Mouse (Mus musculus) spleen, adult 18-20 months (tissue): ENCODE measurements around the gene 1810046K07Rik.

Experiments used
- DNase-seq, 2 experiments: peaks; one replicate each; pipeline ENCODE4 v3.0.0; 2022; ENCODE audit warnings: mixed read lengths in 2 of 2

Gene 1810046K07Rik

DNA sequence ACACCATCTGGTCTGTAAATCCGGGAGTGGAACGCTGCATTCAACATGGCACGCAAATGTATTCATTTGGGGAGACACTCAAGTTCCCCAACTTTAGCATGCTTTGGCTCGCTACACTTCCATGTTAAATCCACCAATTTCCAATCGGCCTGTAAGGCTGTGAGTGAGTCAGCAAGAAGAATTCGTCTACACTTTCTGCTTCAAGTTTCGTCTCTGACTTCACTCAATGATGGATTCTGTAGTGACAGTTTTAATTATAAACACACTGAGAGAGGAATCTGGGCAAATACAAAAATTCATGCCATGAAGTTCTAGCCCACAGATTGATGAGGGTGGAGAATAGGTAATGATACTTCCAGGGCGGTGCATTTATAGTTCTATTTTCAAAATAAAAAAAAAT lies 35.2 kb downstream of the 1810046K07Rik start:
- DNase-seq = no peak

DNA sequence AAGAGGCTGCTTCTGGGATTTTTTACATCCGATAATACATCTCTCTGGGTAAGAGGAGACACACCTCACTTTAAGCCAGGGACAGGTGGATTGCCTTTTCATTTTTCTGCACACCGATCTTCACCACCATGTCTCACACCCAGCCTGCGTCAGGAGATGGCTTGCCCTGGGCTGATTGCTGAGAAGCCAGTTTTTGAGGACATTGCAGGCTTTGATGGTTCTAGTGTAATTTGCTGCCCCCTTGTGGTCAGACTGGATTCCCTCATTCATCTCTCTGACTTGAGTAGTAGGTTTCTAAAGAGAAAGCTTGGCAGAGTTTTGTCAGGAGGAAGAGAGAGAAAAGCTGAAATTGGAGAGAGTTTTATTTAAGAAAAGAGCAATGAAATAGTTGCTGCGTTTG lies 36.0 kb downstream of the 1810046K07Rik start:
- peak; percentile 25 to 66 for DNase-seq

DNA sequence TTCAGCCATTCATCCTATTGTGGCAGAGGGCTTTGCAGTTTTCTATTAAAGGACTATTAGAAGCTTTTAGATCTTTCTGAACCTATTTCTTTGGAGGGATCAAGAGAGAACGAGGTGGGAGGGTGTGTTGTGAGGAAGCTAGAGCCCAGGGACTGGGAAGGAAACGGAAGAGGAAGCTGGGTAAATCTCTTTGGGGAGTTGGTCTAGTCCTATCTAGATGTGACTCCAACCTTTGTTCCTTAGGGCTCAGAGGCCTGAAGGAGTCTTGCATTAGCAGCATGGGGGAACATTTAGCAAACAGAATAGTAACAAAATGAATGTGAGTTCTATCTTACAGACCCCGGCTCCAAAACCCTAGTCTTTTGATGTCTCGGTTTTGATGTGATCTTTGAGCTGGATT lies 37.7 kb downstream of the 1810046K07Rik start:
- DNase-seq = no peak

DNA sequence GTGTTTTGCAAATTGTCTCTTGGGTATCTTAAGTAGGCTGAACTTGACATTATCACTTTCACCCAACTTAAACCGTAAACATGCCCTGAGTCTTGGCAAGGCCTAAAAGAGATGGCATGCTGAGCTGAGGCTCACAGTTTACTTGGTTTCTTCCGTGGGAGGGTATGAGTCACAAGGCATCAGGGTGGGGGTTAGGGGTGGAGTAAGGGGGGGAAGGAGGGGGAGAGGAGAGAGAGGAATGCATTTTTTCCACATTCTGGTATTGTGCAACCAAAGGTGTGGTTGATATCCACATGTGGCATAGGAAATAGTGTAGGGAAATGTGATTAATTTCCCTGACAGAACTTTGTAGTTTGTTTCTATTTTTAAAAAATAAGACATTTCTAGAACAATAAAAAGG lies 42.6 kb downstream of the 1810046K07Rik start:
- no peak for DNase-seq

DNA sequence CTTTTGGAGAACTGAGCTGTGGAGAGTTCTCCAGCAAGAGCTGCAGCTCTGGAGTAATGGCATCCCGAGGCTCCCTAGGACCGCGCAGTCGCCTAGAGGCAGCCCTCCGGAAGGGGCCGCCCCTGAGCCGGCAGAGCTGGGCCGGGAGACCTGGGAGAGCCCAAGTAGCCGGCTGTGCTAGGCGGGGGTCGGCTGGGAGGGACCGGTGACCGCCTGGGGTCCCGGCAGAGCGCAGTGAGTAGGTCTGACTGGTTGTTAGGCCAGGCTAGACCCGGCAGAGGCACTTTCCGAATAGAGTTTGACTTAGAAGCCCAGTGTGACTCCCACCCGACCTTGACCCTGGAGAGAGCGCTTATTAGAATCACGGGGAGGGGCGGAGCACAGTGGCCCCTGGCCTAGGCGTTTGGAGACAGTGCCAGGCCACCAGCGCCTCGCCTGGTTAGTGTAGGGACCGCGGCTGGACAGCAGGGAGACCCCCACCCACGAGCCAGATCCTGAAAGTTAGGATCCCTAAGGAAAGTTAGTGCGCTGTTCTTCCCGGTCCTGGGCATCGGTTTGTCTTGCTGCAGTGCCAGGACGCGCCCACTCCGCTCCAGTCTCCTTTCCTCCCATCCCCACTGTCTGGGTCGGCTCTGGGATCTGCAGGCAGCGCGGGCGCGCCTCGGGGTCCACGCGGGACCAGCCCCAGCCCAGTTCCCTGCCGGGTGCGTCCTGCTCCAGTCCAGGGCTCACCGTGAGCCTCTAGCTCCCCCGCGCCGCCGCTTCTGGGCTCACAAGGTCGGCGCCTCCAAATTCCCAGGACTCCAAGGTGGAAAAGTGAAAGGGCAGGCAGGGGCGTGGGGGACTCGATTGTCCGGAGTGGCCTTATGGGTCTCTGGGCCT lies 50.0 kb downstream of the 1810046K07Rik start, which contains the start of gene Colca2:
Gene Colca2, minus strand, starts transcription at position 70 of the 882 bp plus-strand sequence.
- peak; percentile 37 to 50 for DNase-seq

DNA sequence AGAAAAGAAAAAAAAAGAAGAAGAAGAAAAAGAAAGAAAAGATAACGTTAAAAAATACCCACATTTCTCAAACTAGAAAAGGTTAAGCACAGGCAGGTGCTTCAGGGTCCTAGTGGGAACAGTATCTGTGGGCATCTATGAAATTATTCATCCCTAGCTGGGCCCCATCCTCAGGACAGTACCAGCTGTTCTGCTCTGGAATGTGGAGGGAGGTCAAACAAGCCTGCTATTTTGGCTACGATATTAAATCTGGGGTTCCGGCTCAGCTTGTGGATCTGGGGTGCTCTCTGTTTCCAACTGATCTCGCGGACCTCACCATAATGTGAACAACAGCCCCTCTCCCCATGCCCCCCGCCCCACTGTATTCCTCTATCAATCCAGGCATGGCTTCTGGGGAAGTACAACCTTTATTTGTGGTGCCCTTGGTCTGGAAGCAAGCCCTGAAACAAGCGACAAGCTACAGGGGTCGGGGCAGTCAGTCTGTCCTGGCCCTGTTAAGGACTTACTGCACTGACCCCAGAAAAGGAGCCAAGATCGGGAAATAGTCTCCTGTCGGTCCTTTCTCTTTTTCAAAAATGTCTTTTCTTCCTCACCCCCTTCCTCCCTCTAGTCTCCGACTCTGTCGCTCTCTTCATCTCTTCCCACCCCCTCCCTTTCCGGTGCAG lies 50.8 kb downstream of the 1810046K07Rik start:
- no peak for DNase-seq

DNA sequence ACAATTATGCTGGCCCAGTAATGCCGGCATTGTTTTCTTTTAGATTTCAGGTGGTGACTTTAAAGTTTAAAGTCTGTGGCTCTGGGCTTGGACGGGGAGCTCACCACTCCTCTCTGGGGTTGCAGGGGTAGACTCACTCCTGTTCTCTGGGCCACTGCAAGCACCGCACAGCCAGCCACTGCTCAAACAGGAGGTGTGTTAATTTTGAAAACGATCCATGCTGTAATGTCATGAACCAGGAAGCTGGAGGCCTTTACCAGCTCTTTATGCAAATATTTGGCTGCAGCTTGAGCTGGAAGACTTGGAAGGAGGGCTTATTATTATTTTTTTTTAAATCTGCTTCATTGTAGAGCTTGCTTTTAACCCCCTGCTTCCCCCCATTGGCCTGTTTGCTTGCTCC lies 54.0 kb downstream of the 1810046K07Rik start:
- no peak for DNase-seq

DNA sequence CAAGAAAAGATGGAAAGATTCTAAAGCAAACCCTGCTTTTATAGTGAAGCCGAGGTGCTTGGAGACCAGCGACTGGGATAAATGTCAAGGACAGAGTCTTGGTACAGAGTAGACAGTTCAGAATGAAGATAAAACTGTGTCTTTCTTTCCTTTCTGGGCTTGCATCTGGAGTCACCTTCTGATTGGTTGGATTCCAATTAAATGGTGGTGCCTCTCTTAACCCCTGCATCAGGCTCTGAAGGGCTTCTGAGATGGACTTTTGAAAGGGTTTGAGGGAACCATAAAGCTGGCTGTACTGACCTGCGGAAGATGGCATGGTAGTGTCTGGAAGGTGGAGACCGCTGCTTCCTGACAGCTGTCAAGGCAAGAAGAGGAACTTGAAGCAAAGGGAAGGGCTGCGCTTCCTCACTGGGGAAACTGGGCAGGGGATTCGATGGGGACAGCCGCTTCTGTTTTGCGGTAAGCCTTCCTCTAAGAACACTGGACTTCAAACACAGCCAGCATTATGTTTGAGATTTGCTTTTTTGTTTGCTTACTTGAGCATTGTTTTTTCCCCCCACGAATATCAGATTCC lies 55.0 kb downstream of the 1810046K07Rik start:
- DNase-seq = no peak

DNA sequence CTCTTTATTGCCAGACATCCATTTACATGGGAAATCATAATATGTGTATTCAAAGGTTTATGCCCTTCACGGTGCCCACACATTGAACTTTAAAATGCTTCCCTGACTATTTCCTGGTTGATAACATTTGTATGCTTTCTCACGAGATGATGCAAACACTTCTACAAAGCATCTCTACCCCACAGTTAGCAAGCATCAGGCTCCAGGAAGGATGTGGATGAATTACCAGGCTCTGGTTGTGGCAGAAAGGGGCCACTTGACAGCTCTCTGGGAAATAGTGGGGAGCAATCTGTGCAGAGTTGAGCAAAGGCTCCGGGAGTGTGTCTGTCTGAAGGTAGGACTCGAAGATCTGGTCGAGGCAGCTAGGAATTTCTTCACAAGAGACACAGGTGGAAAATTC lies 56.6 kb downstream of the 1810046K07Rik start:
- DNase-seq = no peak

DNA sequence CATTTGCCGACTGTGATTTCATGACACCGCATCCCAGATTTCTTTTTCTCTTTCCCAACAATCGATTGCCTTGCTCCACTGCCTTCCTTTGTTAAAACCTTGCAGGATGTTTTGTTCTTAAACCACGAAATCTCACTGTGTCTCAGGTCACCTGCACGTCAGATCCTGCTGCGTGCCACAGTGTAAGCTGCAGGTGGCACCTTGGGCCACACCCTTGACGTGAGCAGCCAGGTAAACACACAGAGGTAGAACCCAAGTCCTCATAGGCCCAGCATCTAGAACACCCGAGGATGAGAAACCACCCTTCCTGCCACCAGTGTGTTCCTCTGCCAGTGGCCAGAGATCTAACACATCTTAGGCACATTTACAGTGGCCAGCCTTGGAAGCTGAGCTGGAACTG lies 57.6 kb downstream of the 1810046K07Rik start:
- DNase-seq = no peak

DNA sequence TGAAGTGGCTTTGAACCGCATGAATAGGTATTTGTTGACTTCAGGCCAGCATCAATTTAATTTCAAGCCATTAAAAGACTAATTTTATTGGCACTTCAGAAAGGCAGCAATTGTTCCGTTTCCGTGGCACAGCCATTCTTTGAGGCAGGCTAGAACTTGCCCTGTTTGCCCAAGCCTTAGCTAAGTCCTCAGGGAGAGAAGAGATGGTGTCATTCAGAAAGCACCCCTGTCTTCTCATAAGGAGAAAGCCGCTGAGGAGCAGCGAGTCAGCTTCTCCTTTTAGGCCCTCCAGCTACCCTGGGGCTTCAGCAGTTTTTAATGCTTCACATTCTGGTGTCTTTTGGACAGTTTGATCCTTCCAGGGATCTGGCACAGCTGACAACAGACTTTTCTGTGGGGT lies 59.9 kb downstream of the 1810046K07Rik start:
- DNase-seq = no peak

DNA sequence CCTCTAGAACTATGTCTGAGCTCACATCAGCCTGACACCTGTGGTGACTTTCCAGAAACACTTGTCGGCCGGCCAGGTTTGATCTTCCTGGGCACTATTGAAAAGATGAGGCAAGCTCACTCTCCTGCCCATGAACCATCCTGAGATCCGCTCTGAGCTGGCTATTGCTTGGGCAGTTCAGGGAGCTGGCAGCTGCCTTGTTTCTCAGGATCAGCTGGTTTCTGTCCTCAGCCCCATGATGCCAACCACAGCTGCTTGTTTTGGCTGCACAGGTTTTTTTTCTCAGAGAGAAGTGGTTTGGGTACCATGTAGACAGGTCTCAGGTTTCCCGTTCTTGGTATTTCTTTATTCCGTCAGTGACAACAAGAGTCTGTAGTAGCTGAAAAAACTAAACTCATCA lies 70.3 kb downstream of the 1810046K07Rik start:
- no peak for DNase-seq

DNA sequence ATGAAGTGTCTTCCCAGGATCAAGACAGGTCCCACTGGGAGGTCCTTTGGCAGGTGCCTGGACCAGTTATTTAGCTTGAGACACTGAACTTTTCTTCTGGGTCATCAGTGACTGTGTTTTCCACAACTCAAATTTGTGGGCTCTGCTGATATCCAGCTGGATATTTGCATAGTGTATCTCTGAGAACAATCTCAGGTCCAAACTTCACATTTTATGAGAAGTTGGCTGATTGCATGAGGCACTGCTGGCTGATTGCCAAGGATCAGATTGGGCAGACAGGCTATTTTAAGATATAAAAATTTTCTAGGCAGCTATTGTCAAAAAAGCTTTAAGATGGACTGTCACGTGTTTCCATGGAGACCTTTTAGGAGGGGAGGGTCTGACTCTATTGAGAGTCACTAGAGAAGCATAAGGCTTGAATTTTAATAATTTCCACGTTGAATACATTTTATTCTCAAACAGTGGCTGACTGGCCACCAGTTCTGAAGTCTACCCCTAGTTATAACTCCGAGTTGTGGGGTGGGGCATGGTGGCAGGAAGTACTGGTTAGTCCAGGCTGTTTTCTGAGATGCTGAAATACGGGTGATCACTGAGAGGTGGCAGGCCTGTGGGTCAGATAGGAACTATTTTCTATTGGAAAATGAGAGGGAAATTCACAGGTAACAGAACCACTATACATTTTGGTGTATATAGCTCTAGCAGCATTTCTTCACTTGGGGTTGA lies 71.8 kb downstream of the 1810046K07Rik start:
- DNase-seq = no peak
